Mouse (Mus musculus) neural tube, embryonic 15.5 days (tissue): ENCODE data around the gene Mex3d. TPM values are rescaled to one million over a fixed set of nuclear protein-coding genes. Genes with fewer than 3 reads are reported as not detected.

ENCODE experiments used
- ATAC-seq: fragments of 200-750 bp; cut with Nextera tagmentation; 2 replicates; pipeline ENCODE4 v1.8.0; 2017; ENCODE audit warnings: mild to moderate bottlenecking, moderate TSS enrichment, moderate library complexity; ENCODE audit not compliant: low FRiP score
- H3K27ac ChIP-seq: fragments of 300-500 bp; sonication (generic); replicated peaks from 2 replicates; pipeline ENCODE4 v1.5.1; 2015; ENCODE audit warnings: mild to moderate bottlenecking, inconsistent platforms
- H3K27me3 ChIP-seq: fragments of 300-500 bp; sonication (generic); replicated peaks from 2 replicates; pipeline ENCODE4 v1.6.1; 2015; ENCODE audit warnings: inconsistent platforms
- H3K36me3 ChIP-seq: fragments of 300-500 bp; sonication (generic); 2 replicates; pipeline ENCODE4 v1.6.1; 2015; ENCODE audit warnings: inconsistent platforms
- H3K4me1 ChIP-seq: fragments of 300-500 bp; sonication (generic); 2 replicates; pipeline ENCODE4 v1.6.1; 2015; ENCODE audit warnings: inconsistent platforms
- H3K4me2 ChIP-seq: fragments of 300-500 bp; sonication (generic); 2 replicates; pipeline ENCODE4 v1.6.1; 2015; ENCODE audit warnings: inconsistent platforms, mild to moderate bottlenecking, moderate library complexity
- H3K4me3 ChIP-seq: fragments of 300-500 bp; sonication (generic); replicated peaks from 2 replicates; pipeline ENCODE4 v1.5.1; 2015; ENCODE audit warnings: mild to moderate bottlenecking, inconsistent platforms
- H3K9ac ChIP-seq: fragments of 300-500 bp; sonication (generic); replicated peaks from 2 replicates; pipeline ENCODE4 v1.6.1; 2015; ENCODE audit warnings: mild to moderate bottlenecking, inconsistent platforms
- H3K9me3 ChIP-seq: fragments of 300-500 bp; sonication (generic); replicated peaks from 2 replicates; pipeline ENCODE4 v1.6.1; 2016; ENCODE audit warnings: inconsistent platforms
- WGBS: fragments of 180-500 bp; shearing (Covaris S2); methylation state at CpG from one replicate; pipeline ENCODE4 v1.1.7; 2015; ENCODE audit warnings: mixed read lengths; 5-methylcytosine and 5-hydroxymethylcytosine counted together
- polyA plus RNA-seq: library from polyadenylated mRNA; unstranded; fragments of >200 nt; fragmentation: Nextera tagmentation; extraction: Ambion mirVana; gene quantifications from 2 replicates; pipeline ENCODE4 v1.2.1, GENCODE M21; 2015

Mex3d gene
- polyA plus RNA-seq, 1 experiment from 2014 or later, result 14.0 TPM

DNA sequence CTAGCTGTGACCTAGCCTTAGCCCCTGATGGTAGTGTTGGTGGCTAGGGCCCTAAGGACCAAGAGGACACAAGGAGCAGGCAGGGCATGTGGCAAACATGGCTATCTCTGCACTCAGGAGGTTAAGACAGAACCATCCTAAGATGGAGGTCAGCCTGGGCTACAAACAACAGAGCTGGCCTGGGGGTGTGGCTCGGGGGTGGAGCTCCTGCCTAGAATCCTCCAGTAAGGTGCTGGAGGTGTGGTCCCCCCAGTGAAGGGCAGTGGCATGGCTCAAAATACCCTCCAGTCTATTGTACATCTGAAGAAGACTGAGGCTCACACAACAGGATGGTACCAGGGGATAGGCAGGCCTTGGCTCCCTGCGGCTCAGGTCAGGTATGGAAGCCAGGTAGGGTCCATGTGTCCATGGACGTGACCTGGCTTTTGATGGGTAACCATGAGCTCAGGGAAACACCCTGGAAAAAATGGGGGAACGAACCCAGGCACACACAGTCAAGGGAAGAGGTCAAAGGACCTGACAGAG lies 3.3 kb downstream of the Mex3d start:
- WGBS, result 86% methylated on average over 4 of the region's 4 CpGs
- peak overlapping the region; percentile 98 for H3K9ac ChIP-seq
- peak overlapping the region; percentile 92; the same call in 1 of the 2 replicates for H3K27ac ChIP-seq
- peak overlapping the region; percentile 59 for H3K4me3 ChIP-seq
- peaks cover 54% of the 10 kb centered on the region for H3K4me1 ChIP-seq
- H3K36me3 ChIP-seq, result peaks cover 43% of the 10 kb centered on the region
- H3K4me2 ChIP-seq, result peak overlapping the region; percentile 98
- no peak for ATAC-seq
- H3K9me3 ChIP-seq, result no peaks in the 10 kb centered on the region
- no peaks in the 10 kb centered on the region for H3K27me3 ChIP-seq

DNA sequence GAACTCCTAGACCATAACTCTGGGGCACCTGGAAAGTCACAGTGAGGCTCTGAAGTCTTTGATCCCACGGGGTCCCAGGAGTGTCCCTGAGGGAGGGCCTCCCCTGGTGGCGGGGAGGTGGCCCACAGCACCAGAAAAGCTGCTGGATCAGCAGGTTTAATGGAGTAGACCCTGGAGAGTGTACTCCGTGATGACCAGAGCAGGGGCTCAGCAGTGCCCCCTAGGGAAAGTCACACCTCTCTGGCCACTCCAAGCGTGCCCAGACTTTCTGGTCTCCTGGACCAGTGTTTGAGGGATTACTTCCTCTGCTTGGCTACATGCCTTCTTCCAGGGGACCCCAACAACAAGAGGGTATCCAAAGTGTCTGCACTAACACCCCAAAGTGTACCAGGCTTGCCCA lies 4.0 kb downstream of the Mex3d start:
- H3K4me1 ChIP-seq, result peaks cover 51% of the 10 kb centered on the region
- no peak for ATAC-seq
- peak overlapping the region; percentile 59; the same call in 1 of the 2 replicates for H3K4me3 ChIP-seq
- peak overlapping the region; percentile 98 for H3K4me2 ChIP-seq
- 59% methylated on average over 4 of the region's 4 CpGs for WGBS
- no peaks in the 10 kb centered on the region for H3K9me3 ChIP-seq
- H3K36me3 ChIP-seq, result peaks cover 46% of the 10 kb centered on the region
- peak overlapping the region; percentile 26 for H3K9ac ChIP-seq
- no peak overlapping the region for H3K27ac ChIP-seq
- H3K27me3 ChIP-seq, result no peaks in the 10 kb centered on the region

DNA sequence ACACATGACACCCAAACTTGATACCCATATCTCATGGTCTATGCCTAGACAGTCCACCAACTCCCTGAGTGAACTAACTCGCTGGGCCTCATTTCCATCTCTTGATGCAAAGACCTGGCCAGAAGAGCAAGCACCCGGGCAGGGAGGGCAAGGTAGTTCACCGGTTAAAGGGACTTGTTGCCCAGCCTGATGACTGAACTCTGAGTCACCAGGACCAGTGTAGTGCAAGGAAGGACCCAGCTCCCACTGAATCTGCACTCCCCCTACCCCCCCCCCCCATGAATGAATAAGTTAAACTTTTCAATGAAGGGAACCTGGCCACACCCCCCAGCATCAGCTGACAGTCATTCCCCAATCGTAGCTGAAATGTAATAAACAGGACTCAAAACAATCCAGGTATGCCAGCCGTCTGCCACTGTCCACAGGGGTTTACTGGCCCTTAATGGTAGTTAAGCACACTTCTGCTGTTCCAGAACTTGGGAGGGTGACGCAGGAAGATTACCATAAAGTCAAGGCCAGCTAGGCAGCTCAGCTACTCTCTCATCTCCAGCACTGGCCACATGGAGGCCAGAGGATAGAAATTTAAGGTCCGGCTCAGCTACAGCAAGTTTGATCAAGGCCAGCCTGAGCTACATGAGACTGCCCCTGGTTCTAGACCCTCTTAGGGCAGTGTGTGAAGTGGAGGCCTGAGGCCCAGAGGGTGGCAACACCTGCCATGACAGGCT lies 4.7 kb downstream of the Mex3d start:
- Histone ChIP-seq H3K4me2 (peak overlapping the region; percentile 98), H3K9me3 (no peaks in the 10 kb centered on the region), H3K9ac (peak overlapping the region; percentile 26; the same call in 1 of the 2 replicates), H3K4me3 (peak overlapping the region; percentile 59; the same call in 1 of the 2 replicates), H3K27ac (no peak overlapping the region), H3K27me3 (no peaks in the 10 kb centered on the region), H3K4me1 (peaks cover 44% of the 10 kb centered on the region), H3K36me3 (peaks cover 46% of the 10 kb centered on the region)
- no peak for ATAC-seq
- WGBS, result 73% methylated on average over 7 of the region's 7 CpGs

DNA sequence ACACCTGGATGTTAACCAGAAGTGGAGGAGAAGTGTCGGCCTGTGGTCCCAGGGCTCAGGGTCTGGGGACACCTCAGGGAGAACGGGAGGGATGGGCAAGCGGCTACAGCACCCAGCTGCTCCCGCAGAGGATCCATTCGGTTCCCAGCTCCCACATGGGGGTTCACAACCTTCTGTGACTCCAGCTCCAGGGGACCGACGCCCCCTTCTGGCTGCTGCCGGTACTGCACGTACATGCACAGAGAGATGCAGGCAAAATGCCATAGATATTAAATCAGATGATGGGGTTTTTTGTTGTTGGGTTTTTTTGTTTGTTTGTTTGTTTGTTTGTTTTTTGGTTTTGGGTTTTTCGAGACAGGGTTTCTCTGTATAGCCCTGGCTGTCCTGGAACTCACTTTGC lies 9.7 kb downstream of the Mex3d start:
- ATAC-seq, result no peak
- Histone ChIP-seq H3K9me3 (no peaks in the 10 kb centered on the region), H3K4me2 (no peak overlapping the region), H3K9ac (no peak overlapping the region), H3K27me3 (no peaks in the 10 kb centered on the region), H3K4me1 (peaks cover 16% of the 10 kb centered on the region), H3K36me3 (peaks cover 35% of the 10 kb centered on the region), H3K27ac (no peak overlapping the region), H3K4me3 (no peak overlapping the region)
- 51% methylated on average over 10 of the region's 10 CpGs for WGBS

DNA sequence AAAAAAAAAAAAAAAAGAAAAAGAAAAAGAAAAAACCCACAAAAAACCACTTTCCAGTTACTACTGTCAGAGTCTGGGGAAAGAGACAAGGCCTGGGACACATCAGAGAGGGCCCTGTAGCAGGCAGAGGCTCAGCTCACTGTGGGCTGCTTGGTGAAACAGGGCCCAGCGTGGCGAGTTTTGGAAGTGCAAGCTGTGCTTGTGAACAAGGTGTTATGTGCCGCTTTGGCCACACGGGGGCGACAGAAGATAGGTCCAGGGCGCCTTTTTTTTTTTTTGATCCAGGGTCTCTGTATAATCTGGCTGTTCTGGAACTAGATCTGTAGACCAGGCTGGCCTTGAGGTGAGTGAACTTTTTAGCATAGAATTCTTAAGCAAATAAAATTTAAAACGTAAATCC lies 11.3 kb downstream of the Mex3d start:
- Histone ChIP-seq H3K36me3 (peaks cover 21% of the 10 kb centered on the region), H3K9me3 (no peaks in the 10 kb centered on the region), H3K27ac (no peak overlapping the region), H3K9ac (no peak overlapping the region), H3K4me2 (no peak overlapping the region), H3K4me3 (no peak overlapping the region), H3K27me3 (no peaks in the 10 kb centered on the region), H3K4me1 (peaks cover 11% of the 10 kb centered on the region)
- no peak for ATAC-seq
- 3% methylated on average over 7 of the region's 7 CpGs for WGBS

DNA sequence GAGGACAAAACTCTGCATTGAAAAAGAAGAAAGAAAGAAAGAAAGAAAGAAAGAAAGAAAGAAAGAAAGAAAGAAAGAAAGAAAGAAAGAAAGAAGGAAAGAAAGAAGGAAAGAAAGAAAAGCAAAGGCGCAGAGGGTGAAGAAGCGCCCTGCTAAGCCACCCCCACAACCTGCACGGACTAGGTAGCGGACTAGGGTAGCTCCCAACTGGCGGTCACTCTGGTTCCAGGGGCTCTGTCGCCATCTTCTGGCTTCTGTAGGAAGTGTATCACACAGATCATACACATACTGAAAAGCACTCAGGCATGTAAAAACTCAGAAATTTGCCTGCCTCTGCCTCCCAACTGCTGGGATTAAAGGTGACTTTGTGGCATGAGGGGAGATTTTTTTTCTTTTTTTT lies 13.4 kb downstream of the Mex3d start:
- peaks cover 9% of the 10 kb centered on the region for H3K4me1 ChIP-seq
- H3K9ac ChIP-seq, result no peak overlapping the region
- H3K36me3 ChIP-seq, result peaks cover 2% of the 10 kb centered on the region
- 24% methylated on average over 6 of the region's 6 CpGs for WGBS
- H3K9me3 ChIP-seq, result no peaks in the 10 kb centered on the region
- H3K27ac ChIP-seq, result no peak overlapping the region
- no peak overlapping the region for H3K4me2 ChIP-seq
- H3K4me3 ChIP-seq, result no peak overlapping the region
- ATAC-seq, result no peak
- H3K27me3 ChIP-seq, result no peaks in the 10 kb centered on the region

DNA sequence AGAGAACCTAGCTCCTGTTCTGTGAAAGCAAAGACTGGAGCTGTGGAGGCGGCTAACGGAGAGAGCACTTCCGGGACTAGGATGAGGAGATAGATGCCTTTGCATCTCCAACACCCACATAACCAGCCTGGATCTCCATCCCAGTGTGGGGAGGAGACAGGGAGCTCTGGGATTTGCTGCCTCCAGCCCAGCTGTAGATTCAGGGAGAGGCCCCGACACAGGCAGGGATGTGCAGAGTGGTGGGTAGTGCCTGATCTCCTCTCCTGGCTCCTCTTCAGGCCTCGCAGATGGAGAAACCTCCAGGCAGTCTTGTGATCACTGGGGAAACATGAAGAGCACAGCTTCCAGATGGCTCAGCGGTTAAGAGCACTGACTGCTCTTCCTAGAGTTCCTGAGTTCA lies 14.8 kb downstream of the Mex3d start:
- no peak overlapping the region for H3K4me3 ChIP-seq
- 79% methylated on average over 6 of the region's 6 CpGs for WGBS

DNA sequence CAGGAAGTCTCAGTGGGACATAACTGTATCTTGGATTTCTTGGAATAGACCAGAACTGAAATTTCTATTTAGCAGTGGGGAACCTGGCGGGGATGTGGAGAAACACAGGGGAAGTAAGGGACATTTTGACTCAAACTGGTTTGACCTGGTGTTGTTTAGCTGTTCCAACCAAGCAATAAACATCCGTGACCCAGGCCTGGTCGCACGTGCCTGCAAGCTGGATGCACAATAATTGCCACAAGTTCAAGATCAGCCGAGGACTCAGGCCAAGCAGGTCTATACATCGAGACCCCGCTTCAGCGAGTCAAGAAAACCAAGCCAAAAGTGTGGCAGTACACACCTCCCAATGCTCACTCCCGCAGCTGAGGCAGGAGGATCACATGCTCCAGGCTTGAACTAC lies 15.5 kb downstream of the Mex3d start:
- H3K9me3 ChIP-seq, result no peaks in the 10 kb centered on the region
- peak overlapping the region; percentile 48 for H3K4me2 ChIP-seq
- no peaks in the 10 kb centered on the region for H3K36me3 ChIP-seq
- 0 out of 2 replicates have a peak overlapping the region, but pooled peaks have one; percentile 23 for H3K9ac ChIP-seq
- 0 out of 2 replicates have a peak overlapping the region, but pooled peaks have one; percentile 27 for H3K4me3 ChIP-seq
- peaks cover 9% of the 10 kb centered on the region for H3K4me1 ChIP-seq
- peak overlapping the region; percentile 54 for H3K27ac ChIP-seq
- ATAC-seq, result 0 out of 2 replicates have a peak, but pooled peaks have one; percentile 6
- 48% methylated on average over 9 of the region's 9 CpGs for WGBS
- H3K27me3 ChIP-seq, result no peaks in the 10 kb centered on the region

More for the DNA sequence above, 14.8 kb downstream of the Mex3d start:
- Histone ChIP-seq H3K4me1 (peaks cover 9% of the 10 kb centered on the region), H3K9ac (no peak overlapping the region), H3K27me3 (no peaks in the 10 kb centered on the region), H3K27ac (no peak overlapping the region), H3K9me3 (no peaks in the 10 kb centered on the region), H3K4me2 (no peak overlapping the region), H3K36me3 (no peaks in the 10 kb centered on the region)
- no peak for ATAC-seq

DNA sequence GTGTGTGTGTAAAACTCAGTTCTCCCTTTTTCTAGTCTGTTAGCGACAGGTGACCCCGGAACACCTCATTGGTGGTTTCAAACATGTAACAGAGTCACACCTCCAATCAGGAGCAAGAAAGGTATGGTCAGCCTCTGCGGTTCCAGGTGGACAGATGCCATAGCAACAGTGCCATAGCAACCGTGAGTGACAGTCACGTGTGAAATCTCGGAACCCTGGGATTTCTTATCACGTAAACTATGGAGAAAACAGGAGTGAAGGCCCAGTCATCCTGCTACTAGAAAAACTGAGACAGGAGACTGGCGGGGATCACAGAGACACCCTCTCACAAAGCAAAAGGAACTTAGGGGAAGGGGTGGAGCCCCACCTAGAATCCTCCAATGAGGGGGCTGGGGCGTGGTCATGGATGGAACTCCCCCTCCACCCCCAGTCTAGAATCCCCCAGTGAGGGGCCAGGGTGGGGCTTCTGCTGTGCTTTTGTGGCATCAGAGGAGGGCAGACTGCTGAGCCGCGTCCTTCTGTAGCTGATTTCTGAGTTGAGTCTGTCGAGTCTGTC lies 16.0 kb downstream of the Mex3d start:
- peak overlapping the region; percentile 27 for H3K4me3 ChIP-seq
- H3K9me3 ChIP-seq, result no peaks in the 10 kb centered on the region
- peak overlapping the region; percentile 54 for H3K27ac ChIP-seq
- H3K27me3 ChIP-seq, result no peaks in the 10 kb centered on the region
- 4% methylated on average over 12 of the region's 12 CpGs for WGBS
- peak; percentile 88 for ATAC-seq
- peak overlapping the region; percentile 23; the same call in 1 of the 2 replicates for H3K9ac ChIP-seq
- H3K4me2 ChIP-seq, result peak overlapping the region; percentile 48
- H3K4me1 ChIP-seq, result peaks cover 9% of the 10 kb centered on the region
- H3K36me3 ChIP-seq, result no peaks in the 10 kb centered on the region

DNA sequence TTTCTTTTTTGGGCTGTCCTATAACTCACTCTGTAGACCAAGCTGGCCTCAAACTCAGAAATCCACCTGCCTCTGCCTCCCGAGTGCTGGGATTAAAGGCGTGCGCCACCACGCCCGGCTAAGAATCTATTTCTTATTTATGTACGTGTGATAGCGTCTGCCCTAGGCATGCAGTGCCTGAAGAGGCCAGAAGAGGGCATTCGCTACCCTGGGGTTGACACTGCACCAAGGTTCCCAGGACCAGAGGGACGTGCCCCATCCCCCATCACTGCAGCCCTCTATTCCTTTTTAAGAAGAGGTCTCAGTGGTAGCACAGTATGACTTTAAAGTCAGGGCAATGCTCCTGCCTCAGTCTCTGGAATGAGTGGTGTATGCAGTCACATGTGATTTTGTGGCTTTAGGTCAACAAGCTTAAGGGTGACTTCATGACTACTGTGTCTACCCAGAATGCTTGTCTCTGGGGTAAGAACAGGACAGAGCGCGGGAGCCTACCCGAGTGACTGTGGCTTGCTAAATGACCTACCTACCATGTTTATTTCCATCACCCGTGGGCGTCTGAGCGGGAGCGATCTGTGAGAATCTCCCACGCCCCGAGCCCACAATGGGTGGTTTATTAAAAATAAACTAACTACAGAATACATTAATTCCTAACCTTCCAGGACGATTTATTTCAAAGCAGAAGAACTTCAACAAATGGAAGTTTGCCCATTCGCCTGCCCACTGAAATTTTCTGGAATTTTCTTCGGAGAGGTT lies 17.3 kb downstream of the Mex3d start:
- Histone ChIP-seq H3K27me3 (peaks cover 4% of the 10 kb centered on the region; the same call in 1 of the 2 replicates), H3K4me1 (peaks cover 9% of the 10 kb centered on the region), H3K9ac (no peak overlapping the region), H3K9me3 (no peaks in the 10 kb centered on the region), H3K36me3 (no peaks in the 10 kb centered on the region), H3K4me3 (no peak overlapping the region), H3K27ac (no peak overlapping the region), H3K4me2 (no peak overlapping the region)
- WGBS, result 79% methylated on average over 21 of the region's 21 CpGs
- no peak for ATAC-seq

DNA sequence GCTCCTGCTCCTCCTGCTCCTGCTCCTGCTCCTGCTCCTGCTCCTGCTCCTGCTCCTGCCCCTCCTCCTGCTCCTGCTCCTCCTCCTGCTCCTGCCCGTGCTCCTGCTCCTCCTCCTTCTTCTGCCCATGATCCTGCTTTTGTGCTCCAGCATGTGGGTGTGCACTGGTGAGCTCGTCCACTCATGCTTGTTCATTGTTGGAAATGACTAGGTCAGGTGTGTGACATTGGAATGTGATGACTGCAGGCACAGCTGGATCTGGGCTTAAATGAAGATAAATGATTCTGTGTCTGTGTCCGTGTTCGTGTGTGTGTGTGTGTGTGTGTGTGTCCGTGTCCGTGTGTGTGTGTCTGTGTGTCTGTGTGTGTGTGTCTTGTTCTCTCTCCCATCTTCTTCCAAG lies 19.1 kb downstream of the Mex3d start:
- no peaks in the 10 kb centered on the region for H3K9me3 ChIP-seq
- no peaks in the 10 kb centered on the region for H3K36me3 ChIP-seq
- H3K27ac ChIP-seq, result no peak overlapping the region
- ATAC-seq, result no peak
- no peak overlapping the region for H3K9ac ChIP-seq
- H3K4me2 ChIP-seq, result no peak overlapping the region
- peaks cover 9% of the 10 kb centered on the region for H3K4me1 ChIP-seq
- no peak overlapping the region for H3K4me3 ChIP-seq
- 87% methylated on average over 6 of the region's 6 CpGs for WGBS
- peaks cover 14% of the 10 kb centered on the region; the same call in 1 of the 2 replicates for H3K27me3 ChIP-seq
